Mouse (Mus musculus) E14TG2a.4 (cell line): Measurements from ENCODE around the gene 1700023F06Rik.
A peak's percentile ranks its signal among the peaks of the same experiment; 100 is the strongest.

Experiments used
- H3K27me3 ChIP-seq: 2 replicates; pipeline ENCODE4 v1.6.1; 2014; ENCODE audit warnings: low read length, control low read depth; ENCODE audit not compliant: insufficient read depth
- H3K36me3 ChIP-seq: 2 replicates; pipeline ENCODE4 v1.6.1; 2014; ENCODE audit warnings: low read length, control low read depth; ENCODE audit not compliant: insufficient read depth
- H3K4me1 ChIP-seq: replicated peaks from 2 replicates; pipeline ENCODE4 v1.6.1; 2014; ENCODE audit warnings: low read depth, low read length, control low read depth
- H3K4me3 ChIP-seq: replicated peaks from 2 replicates; pipeline ENCODE4 v1.5.1; 2014; ENCODE audit warnings: mild to moderate bottlenecking, low read length
- H3K9me3 ChIP-seq: 2 replicates; pipeline ENCODE4 v1.6.1; 2014; ENCODE audit warnings: low read length, control low read depth
- CTCF ChIP-seq: conservative IDR thresholded peaks from 2 replicates; pipeline ENCODE4 v1.5.1; 2014; ENCODE audit warnings: low read length
- NANOG ChIP-seq: IDR thresholded peaks from 2 replicates; pipeline ENCODE4 v1.6.1; 2014; ENCODE audit warnings: borderline replicate concordance, low read length, mixed read lengths
- POU5F1 ChIP-seq: IDR thresholded peaks from 2 replicates; pipeline ENCODE4 v1.6.1; 2014; ENCODE audit warnings: low read length, borderline replicate concordance

1700023F06Rik gene

DNA sequence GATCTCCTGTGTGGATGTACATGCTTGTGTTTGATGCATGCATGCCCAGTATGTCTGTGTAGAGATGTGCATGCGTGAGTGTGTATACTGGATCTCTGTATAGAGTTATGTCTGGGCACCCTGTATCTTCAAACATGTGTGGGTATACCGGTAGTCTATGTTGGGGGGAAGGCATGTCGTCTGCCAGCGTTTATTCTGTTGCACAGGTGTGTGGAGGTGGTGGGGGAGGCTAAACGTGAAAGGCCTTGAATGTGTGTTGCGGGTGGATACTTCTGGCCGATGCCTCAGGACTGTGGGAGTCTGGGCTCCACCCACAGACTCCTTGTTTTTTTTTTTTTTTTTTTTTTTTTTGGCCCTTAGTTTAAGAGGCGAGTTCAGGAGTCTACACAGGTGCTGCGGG, 27.0 kb downstream of the 1700023F06Rik start:
- no peak overlapping the region for H3K4me3 ChIP-seq
- H3K4me1 ChIP-seq, result peaks cover 31% of the 10 kb centered on the region
- TF ChIP-seq NANOG, result no peak
- TF ChIP-seq CTCF, result no peak
- peaks cover 9% of the 10 kb centered on the region for H3K27me3 ChIP-seq
- H3K36me3 ChIP-seq, result no peaks in the 10 kb centered on the region
- no peaks in the 10 kb centered on the region for H3K9me3 ChIP-seq

- H3K4me3 ChIP-seq, result no peak overlapping the region
- H3K36me3 ChIP-seq, result no peaks in the 10 kb centered on the region
- TF ChIP-seq NANOG (no peak), POU5F1 (no peak), CTCF (no peak)
- H3K4me1 ChIP-seq, result peaks cover 40% of the 10 kb centered on the region
- H3K27me3 ChIP-seq, result peaks cover 9% of the 10 kb centered on the region
- H3K9me3 ChIP-seq, result no peaks in the 10 kb centered on the region
These were observed 27.9 kb downstream of the 1700023F06Rik start for GRCm38 (mm10) chr11:103180426-103180825.

DNA sequence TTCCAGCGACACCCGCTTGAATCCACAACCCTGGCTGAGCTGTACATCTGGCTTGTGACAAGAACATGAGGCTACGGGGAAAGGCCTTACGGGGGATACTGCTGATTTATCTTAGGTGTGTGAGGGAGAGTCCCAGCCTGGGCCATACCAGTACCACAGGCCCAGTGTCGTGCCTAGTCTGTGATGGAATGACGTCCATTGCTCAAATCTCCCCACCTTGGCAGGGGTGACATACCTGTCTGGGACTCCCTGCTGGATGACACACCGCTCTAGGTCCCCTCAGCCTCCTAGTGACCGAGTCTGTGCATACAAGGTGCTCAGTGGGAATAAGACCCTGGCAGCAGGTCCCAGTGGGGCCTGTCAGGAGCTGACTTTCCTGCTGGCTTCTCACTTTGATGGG, 29.6 kb downstream of the 1700023F06Rik start:
- TF ChIP-seq NANOG (no peak), CTCF (no peak), POU5F1 (no peak)
- Histone ChIP-seq H3K4me3 (no peak overlapping the region), H3K4me1 (peaks cover 57% of the 10 kb centered on the region), H3K9me3 (no peaks in the 10 kb centered on the region), H3K36me3 (no peaks in the 10 kb centered on the region), H3K27me3 (peaks cover 11% of the 10 kb centered on the region)

DNA sequence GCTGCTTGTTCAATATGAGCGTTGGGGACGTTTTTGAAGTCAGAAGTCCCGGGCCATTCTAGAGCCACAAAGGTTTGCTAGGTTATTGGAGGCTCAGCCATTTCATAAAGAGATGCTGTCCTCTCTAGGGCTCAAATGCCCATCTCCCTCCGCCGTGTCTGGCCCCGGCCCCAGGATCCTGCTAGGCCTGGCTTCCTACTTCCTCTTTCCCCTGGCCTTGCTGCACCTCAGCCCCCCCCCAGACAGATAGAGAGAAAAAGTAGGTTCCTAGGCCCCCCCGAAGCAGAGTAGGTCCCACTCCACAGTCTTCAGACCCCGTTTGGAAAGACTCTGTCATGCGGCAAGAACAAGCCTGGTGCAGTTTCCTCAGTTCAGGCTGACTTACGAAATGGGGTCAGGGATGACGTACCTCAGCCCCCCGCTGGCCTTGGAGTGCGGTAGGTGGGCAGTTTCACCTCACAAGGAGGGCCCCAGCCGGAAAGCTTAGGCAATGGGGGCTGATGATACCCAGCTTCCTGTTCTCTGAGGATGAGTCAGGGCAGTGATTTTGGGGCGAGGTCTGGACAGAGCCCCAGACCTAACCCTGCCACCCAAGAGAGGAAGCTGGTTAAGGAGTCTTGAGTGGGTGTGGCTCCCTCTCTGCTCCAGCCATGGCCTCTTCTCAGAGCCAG, 30.4 kb downstream of the 1700023F06Rik start:
- no peak overlapping the region for H3K4me3 ChIP-seq
- TF ChIP-seq POU5F1, result no peak
- no peak for TF ChIP-seq NANOG
- TF ChIP-seq CTCF, result no peak
- peaks cover 65% of the 10 kb centered on the region for H3K4me1 ChIP-seq
- peaks cover 19% of the 10 kb centered on the region for H3K27me3 ChIP-seq
- H3K36me3 ChIP-seq, result no peaks in the 10 kb centered on the region
- no peaks in the 10 kb centered on the region for H3K9me3 ChIP-seq

GRCm38 (mm10) chr11:103177216-103177615, 31.1 kb downstream of the 1700023F06Rik start:
- Histone ChIP-seq H3K9me3 (no peaks in the 10 kb centered on the region), H3K36me3 (no peaks in the 10 kb centered on the region), H3K4me3 (no peak overlapping the region), H3K4me1 (peaks cover 73% of the 10 kb centered on the region), H3K27me3 (peaks cover 26% of the 10 kb centered on the region)
- TF ChIP-seq NANOG, result no peak
- TF ChIP-seq POU5F1, result no peak
- TF ChIP-seq CTCF, result no peak

DNA sequence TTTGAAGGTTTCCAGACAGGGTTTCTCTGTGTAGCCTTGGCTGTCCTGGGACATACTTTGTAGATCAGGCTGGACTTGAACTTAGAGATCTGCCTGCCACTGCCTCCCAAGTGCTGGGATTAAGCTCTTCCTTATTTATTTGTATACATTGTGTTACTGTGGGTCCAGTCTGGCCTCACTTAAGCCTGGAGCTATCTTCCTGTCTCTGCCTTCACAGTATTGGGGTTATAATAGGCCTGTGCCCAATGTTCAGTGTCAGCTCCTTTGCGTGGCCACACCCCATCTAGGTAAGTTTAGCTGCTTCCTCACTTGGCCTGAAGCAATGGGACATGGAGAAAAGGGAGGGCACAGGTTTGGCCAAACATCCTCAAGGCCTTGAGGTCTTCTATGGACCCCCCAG, 31.8 kb downstream of the 1700023F06Rik start:
- no peak for TF ChIP-seq POU5F1
- TF ChIP-seq NANOG, result no peak
- H3K36me3 ChIP-seq, result no peaks in the 10 kb centered on the region
- no peak overlapping the region for H3K4me3 ChIP-seq
- peaks cover 33% of the 10 kb centered on the region for H3K27me3 ChIP-seq
- H3K4me1 ChIP-seq, result peaks cover 75% of the 10 kb centered on the region
- H3K9me3 ChIP-seq, result no peaks in the 10 kb centered on the region

DNA sequence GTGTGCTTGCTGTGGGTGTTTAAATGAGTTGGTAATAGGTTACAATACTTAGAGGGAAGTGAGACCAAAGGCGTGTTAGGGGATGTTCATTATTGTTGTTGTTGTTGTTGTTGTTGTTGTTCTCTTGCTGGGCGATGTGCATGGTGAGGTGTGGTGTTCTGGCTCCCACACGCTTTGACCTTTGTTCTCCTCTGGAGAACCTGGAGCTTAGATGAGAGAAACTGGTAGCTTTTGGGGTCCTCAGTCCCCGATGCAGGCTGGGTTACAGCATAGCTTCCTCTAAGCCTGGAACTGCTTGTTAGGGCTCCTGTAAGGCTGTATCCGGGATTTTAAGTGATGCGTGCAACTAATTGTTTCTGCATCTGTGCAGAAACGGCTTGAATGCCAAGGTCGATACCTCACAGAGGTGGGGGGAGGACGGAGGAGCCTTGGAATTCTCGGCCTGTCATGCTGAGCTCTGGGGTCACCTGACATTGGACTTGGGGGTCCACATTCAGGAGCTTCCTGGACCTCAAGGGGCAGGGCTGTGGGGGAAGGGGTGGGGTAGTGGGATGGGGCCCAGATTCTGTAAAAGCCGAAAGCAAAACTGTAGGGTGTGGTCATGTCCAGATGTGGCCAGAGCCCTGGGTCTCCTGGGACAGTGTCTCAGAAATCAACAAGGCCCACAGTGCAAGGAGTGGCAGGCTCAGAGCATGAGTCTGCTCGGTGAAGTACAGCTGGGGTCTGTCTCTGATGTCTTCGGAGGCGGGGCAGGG, 32.5 kb downstream of the 1700023F06Rik start:
- Histone ChIP-seq H3K4me1 (peaks cover 78% of the 10 kb centered on the region), H3K9me3 (no peaks in the 10 kb centered on the region), H3K36me3 (no peaks in the 10 kb centered on the region), H3K27me3 (peaks cover 40% of the 10 kb centered on the region), H3K4me3 (0 out of 2 replicates have a peak overlapping the region, but pooled peaks have one; percentile 7)
- no peak for TF ChIP-seq POU5F1
- TF ChIP-seq CTCF, result no peak
- TF ChIP-seq NANOG, result no peak

- TF ChIP-seq CTCF (no peak), POU5F1 (no peak), NANOG (no peak)
- Histone ChIP-seq H3K27me3 (peaks cover 40% of the 10 kb centered on the region), H3K4me1 (peaks cover 83% of the 10 kb centered on the region), H3K4me3 (peak overlapping the region; percentile 20; the same call in 1 of the 2 replicates), H3K36me3 (no peaks in the 10 kb centered on the region), H3K9me3 (no peaks in the 10 kb centered on the region)
These were observed 33.4 kb downstream of the 1700023F06Rik start for GRCm38 (mm10) chr11:103174891-103175391.
